Mouse (Mus musculus): ENCODE data around the gene Tnpo1. TPM values are rescaled to one million over a fixed set of nuclear protein-coding genes. Genes with fewer than 3 reads are reported as not detected.
"Not testable (repeated sequence)": the region's sequence is repeated elsewhere in the genome, so short reads cannot be mapped to it uniquely, and the experiment has no call there.

Tnpo1 gene
- polyA plus RNA-seq, 1 experiment from 2014 or later = 65.0 TPM

- H3K4me3 ChIP-seq = no peak overlapping the region
- H3K9me3 ChIP-seq = no peaks in the 10 kb centered on the region
- no peaks in the 10 kb centered on the region for H3K27me3 ChIP-seq
- no peaks in the 10 kb centered on the region for H3K4me1 ChIP-seq
- H3K27ac ChIP-seq = no peak overlapping the region
- H3K36me3 ChIP-seq = peaks cover 37% of the 10 kb centered on the region
- no peak overlapping the region for H3K9ac ChIP-seq
- WGBS = 91% methylated on average over 6 of the region's 6 CpGs
- H3K4me2 ChIP-seq = no peak overlapping the region
- ATAC-seq (ENCODE audit: insufficient number of reproducible peaks, insufficient read depth, low FRiP score, low TSS enrichment, low read depth) = no peak
Observed at GRCm38 (mm10) chr13:98836423-98837088, 89.6 kb downstream of the Tnpo1 start.

- Histone ChIP-seq H3K4me3 (no peak overlapping the region), H3K27ac (no peak overlapping the region), H3K9me3 (no peaks in the 10 kb centered on the region), H3K36me3 (peaks cover 31% of the 10 kb centered on the region), H3K4me2 (no peak overlapping the region), H3K27me3 (no peaks in the 10 kb centered on the region), H3K4me1 (no peaks in the 10 kb centered on the region), H3K9ac (no peak overlapping the region)
- no peak for ATAC-seq (ENCODE audit: insufficient number of reproducible peaks, insufficient read depth, low FRiP score, low TSS enrichment, low read depth)
- 88% methylated on average over 5 of the region's 5 CpGs for WGBS
Observed at GRCm38 (mm10) chr13:98835740-98836139, 90.4 kb downstream of the Tnpo1 start.

- Histone ChIP-seq H3K9me3 (no peaks in the 10 kb centered on the region), H3K4me2 (no peak overlapping the region), H3K27me3 (no peaks in the 10 kb centered on the region), H3K9ac (no peak overlapping the region), H3K4me3 (no peak overlapping the region), H3K36me3 (peaks cover 22% of the 10 kb centered on the region), H3K27ac (no peak overlapping the region), H3K4me1 (no peaks in the 10 kb centered on the region)
- WGBS = 82% methylated on average over 3 of the region's 3 CpGs
- no peak for ATAC-seq (ENCODE audit: insufficient number of reproducible peaks, insufficient read depth, low FRiP score, low TSS enrichment, low read depth)
Observed at GRCm38 (mm10) chr13:98834723-98835122, 91.5 kb downstream of the Tnpo1 start.

GRCm38 (mm10) chr13:98834199-98834598 lies 92.0 kb downstream of the Tnpo1 start:
- Histone ChIP-seq H3K27ac (no peak overlapping the region; the same call in 1 of the 2 replicates), H3K4me1 (no peaks in the 10 kb centered on the region), H3K9ac (no peak overlapping the region), H3K4me3 (no peak overlapping the region), H3K4me2 (no peak overlapping the region), H3K36me3 (peaks cover 19% of the 10 kb centered on the region), H3K9me3 (no peaks in the 10 kb centered on the region), H3K27me3 (no peaks in the 10 kb centered on the region)
- no peak for ATAC-seq (ENCODE audit: insufficient number of reproducible peaks, insufficient read depth, low FRiP score, low TSS enrichment, low read depth)
- 55% methylated on average over 1 of the region's 1 CpGs for whole genome bisulfite sequencing

GRCm38 (mm10) chr13:98832451-98833450 lies 93.4 kb downstream of the Tnpo1 start:
- H3K36me3 ChIP-seq = peaks cover 11% of the 10 kb centered on the region
- 80% methylated on average over 10 of the region's 10 CpGs for WGBS
- H3K4me1 ChIP-seq = no peaks in the 10 kb centered on the region
- no peak overlapping the region for H3K4me3 ChIP-seq
- H3K27ac ChIP-seq = 0 out of 2 replicates have a peak overlapping the region, but pooled peaks have one; percentile 0
- no peaks in the 10 kb centered on the region for H3K9me3 ChIP-seq
- no peak for ATAC-seq (ENCODE audit: insufficient number of reproducible peaks, insufficient read depth, low FRiP score, low TSS enrichment, low read depth)
- H3K9ac ChIP-seq = no peak overlapping the region
- H3K27me3 ChIP-seq = no peaks in the 10 kb centered on the region
- no peak overlapping the region for H3K4me2 ChIP-seq

- not testable (repeated sequence) for H3K36me3 ChIP-seq; H3K4me1 ChIP-seq; H3K9ac ChIP-seq; H3K4me3 ChIP-seq; H3K27ac ChIP-seq; ATAC-seq (ENCODE audit: insufficient number of reproducible peaks, insufficient read depth, low FRiP score, low TSS enrichment, low read depth); H3K4me2 ChIP-seq; H3K9me3 ChIP-seq; H3K27me3 ChIP-seq
- 93% methylated on average over 6 of the region's 6 CpGs for WGBS
Observed at GRCm38 (mm10) chr13:98829026-98829425, 97.2 kb downstream of the Tnpo1 start.

GRCm38 (mm10) chr13:98825574-98825973 lies 100.6 kb downstream of the Tnpo1 start:
- Histone ChIP-seq H3K4me1 (no peaks in the 10 kb centered on the region), H3K27me3 (no peaks in the 10 kb centered on the region), H3K27ac (no peak overlapping the region), H3K9ac (no peak overlapping the region), H3K4me2 (no peak overlapping the region), H3K9me3 (no peaks in the 10 kb centered on the region), H3K36me3 (no peaks in the 10 kb centered on the region), H3K4me3 (no peak overlapping the region)
- 82% methylated on average over 4 of the region's 4 CpGs for WGBS
- ATAC-seq (ENCODE audit: insufficient number of reproducible peaks, insufficient read depth, low FRiP score, low TSS enrichment, low read depth) = no peak

- Histone ChIP-seq H3K9me3 (no peaks in the 10 kb centered on the region), H3K36me3 (no peaks in the 10 kb centered on the region), H3K4me3 (no peak overlapping the region), H3K4me2 (no peak overlapping the region), H3K27ac (no peak overlapping the region; the same call in 1 of the 2 replicates), H3K4me1 (no peaks in the 10 kb centered on the region), H3K9ac (no peak overlapping the region), H3K27me3 (no peaks in the 10 kb centered on the region)
- no peak for ATAC-seq (ENCODE audit: insufficient number of reproducible peaks, insufficient read depth, low FRiP score, low TSS enrichment, low read depth)
- 75% methylated on average over 2 of the region's 2 CpGs for WGBS
Observed at GRCm38 (mm10) chr13:98819094-98819493, 107.1 kb downstream of the Tnpo1 start.

- H3K4me3 ChIP-seq = no peak overlapping the region
- no peaks in the 10 kb centered on the region for H3K36me3 ChIP-seq
- no peaks in the 10 kb centered on the region for H3K27me3 ChIP-seq
- no peak overlapping the region for H3K27ac ChIP-seq
- no peak overlapping the region for H3K4me2 ChIP-seq
- peaks cover 3% of the 10 kb centered on the region; the same call in 1 of the 2 replicates for H3K4me1 ChIP-seq
- WGBS = 69% methylated on average over 4 of the region's 4 CpGs
- no peak overlapping the region for H3K9ac ChIP-seq
- ATAC-seq (ENCODE audit: insufficient number of reproducible peaks, insufficient read depth, low FRiP score, low TSS enrichment, low read depth) = no peak
- H3K9me3 ChIP-seq = no peaks in the 10 kb centered on the region
Observed at GRCm38 (mm10) chr13:98818205-98818604, 108.0 kb downstream of the Tnpo1 start.

GRCm38 (mm10) chr13:98817766-98818165 lies 108.4 kb downstream of the Tnpo1 start:
- 56% methylated on average over 4 of the region's 4 CpGs for WGBS
- Histone ChIP-seq H3K9me3 (no peaks in the 10 kb centered on the region), H3K4me3 (no peak overlapping the region), H3K27ac (no peak overlapping the region), H3K9ac (no peak overlapping the region), H3K27me3 (no peaks in the 10 kb centered on the region), H3K4me1 (peaks cover 3% of the 10 kb centered on the region; the same call in 1 of the 2 replicates), H3K4me2 (no peak overlapping the region), H3K36me3 (no peaks in the 10 kb centered on the region)
- ATAC-seq (ENCODE audit: insufficient number of reproducible peaks, insufficient read depth, low FRiP score, low TSS enrichment, low read depth) = no peak

- H3K9me3 ChIP-seq; H3K4me1 ChIP-seq; H3K27ac ChIP-seq; ATAC-seq (ENCODE audit: insufficient number of reproducible peaks, insufficient read depth, low FRiP score, low TSS enrichment, low read depth); H3K36me3 ChIP-seq; H3K9ac ChIP-seq; H3K4me3 ChIP-seq; H3K4me2 ChIP-seq; H3K27me3 ChIP-seq: not testable (repeated sequence)
- WGBS = 82% methylated on average over 4 of the region's 4 CpGs
Observed at GRCm38 (mm10) chr13:98816981-98817660, 109.1 kb downstream of the Tnpo1 start.
